Mouse (Mus musculus): ENCODE results near the gene Myt1. TPM values are rescaled to one million over a fixed set of nuclear protein-coding genes. Genes with fewer than 3 reads are reported as not detected.

Gene Myt1
- polyA plus RNA-seq (2015; fragmentation: Nextera tagmentation; extraction: Ambion mirVana) = 6.5 and 7.1 TPM in 2 replicates

GRCm38 (mm10) chr2:181763006-181763830 lies at the start of gene Myt1:
TSS of gene Myt1 (plus strand) at chr2:181763332.

GRCm38 (mm10) chr2:181714903-181715326 lies 48.2 kb upstream of the Myt1 start, which contains the start of gene Oprl1:
TSS of gene Oprl1 (plus strand) at chr2:181715016.

GRCm38 (mm10) chr2:181837372-181838292 lies 74.5 kb downstream of the Myt1 start, which contains the start of gene Pcmtd2:
TSS of gene Pcmtd2 (plus strand) at chr2:181837854.

GRCm38 (mm10) chr2:181863791-181864535 lies 100.8 kb downstream of the Myt1 start, which contains the start of gene Polr3k:
TSS of gene Polr3k (plus strand) at chr2:181864337.

Other genes with a start within 250 kb of the Myt1 start
- 256 and 272 TPM in 2 replicates for gene Dnajc5, start 242.8 kb upstream of the Myt1 start, polyA plus RNA-seq (2015; fragmentation: Nextera tagmentation; extraction: Ambion mirVana)
- 40.5 and 51.8 TPM in 2 replicates for gene Uckl1, start 178.4 kb upstream of the Myt1 start, polyA plus RNA-seq (2015; fragmentation: Nextera tagmentation; extraction: Ambion mirVana)
- 38.9 and 44.0 TPM in 2 replicates for gene Prpf6, start 171.5 kb upstream of the Myt1 start, polyA plus RNA-seq (2015; fragmentation: Nextera tagmentation; extraction: Ambion mirVana)
- gene Zfp512b, start 170.5 kb upstream of the Myt1 start, polyA plus RNA-seq (2015; fragmentation: Nextera tagmentation; extraction: Ambion mirVana) = 67.1 and 78.8 TPM in 2 replicates
- gene Samd10, start 164.1 kb upstream of the Myt1 start, polyA plus RNA-seq (2015; fragmentation: Nextera tagmentation; extraction: Ambion mirVana) = 125 and 145 TPM in 2 replicates
- gene Gm29797, start 106.3 kb upstream of the Myt1 start, polyA plus RNA-seq (2015; fragmentation: Nextera tagmentation; extraction: Ambion mirVana) = not detected in 2 replicates
- gene Sox18, start 91.7 kb upstream of the Myt1 start, polyA plus RNA-seq (2015; fragmentation: Nextera tagmentation; extraction: Ambion mirVana) = 17.0 and 18.8 TPM in 2 replicates
- 52.5 and 63.6 TPM in 2 replicates for gene Tcea2, start 83.0 kb upstream of the Myt1 start, polyA plus RNA-seq (2015; fragmentation: Nextera tagmentation; extraction: Ambion mirVana)
- gene Rgs19, start 69.4 kb upstream of the Myt1 start, polyA plus RNA-seq (2015; fragmentation: Nextera tagmentation; extraction: Ambion mirVana) = 62.4 and 72.0 TPM in 2 replicates
- gene Lkaaear1, start 64.9 kb upstream of the Myt1 start, polyA plus RNA-seq (2015; fragmentation: Nextera tagmentation; extraction: Ambion mirVana) = not detected in 2 replicates
- gene Oprl1, start 48.3 kb upstream of the Myt1 start, polyA plus RNA-seq (2015; fragmentation: Nextera tagmentation; extraction: Ambion mirVana) = 72.5 and 79.2 TPM in 2 replicates
- 23.8 and 24.2 TPM in 2 replicates for gene Pcmtd2, start 74.5 kb downstream of the Myt1 start, polyA plus RNA-seq (2015; fragmentation: Nextera tagmentation; extraction: Ambion mirVana)
- 61.6 and 65.3 TPM in 2 replicates for gene Polr3k, start 101.0 kb downstream of the Myt1 start, polyA plus RNA-seq (2015; fragmentation: Nextera tagmentation; extraction: Ambion mirVana)
- gene Gm14496, start 227.8 kb downstream of the Myt1 start, polyA plus RNA-seq (2015; fragmentation: Nextera tagmentation; extraction: Ambion mirVana) = not detected in 2 replicates